Mouse (Mus musculus) urinary bladder, postnatal 10 days (tissue): ENCODE data around the gene Rinl.
A peak's percentile ranks its signal among the peaks of the same experiment; 100 is the strongest.

Experiments
- DNase-seq: peaks from one replicate; pipeline ENCODE4 v3.0.0; 2022; ENCODE audit warnings: low spot score

Gene Rinl

GRCm38 (mm10) chr7:28788307-28789195 lies at the start of gene Rinl:
Gene Rinl (plus strand): TSS chr7:28788969.
- no peak for DNase-seq

- DNase-seq: no peak
Measured at GRCm38 (mm10) chr7:28739829-28740228, 48.9 kb upstream of the Rinl start.

DNA sequence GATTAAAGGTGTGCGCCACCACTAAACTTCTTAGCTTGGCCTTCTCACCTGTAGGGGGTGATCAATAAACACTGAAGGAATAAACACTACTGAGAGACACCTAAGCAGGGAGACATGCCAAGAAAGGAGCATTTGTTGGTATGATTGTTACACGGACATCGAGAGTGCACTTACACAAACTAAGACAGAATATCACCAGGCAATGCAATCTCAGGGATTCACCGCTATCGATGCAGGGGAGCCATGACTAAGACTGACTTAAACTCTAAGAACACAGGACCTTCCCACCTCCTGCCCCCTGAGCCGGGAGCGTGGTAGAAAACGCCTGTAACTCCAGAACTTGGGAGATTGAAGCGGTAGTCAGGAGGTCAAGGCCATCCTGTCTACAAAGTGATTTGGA lies 47.8 kb upstream of the Rinl start:
- no peak for DNase-seq

DNA sequence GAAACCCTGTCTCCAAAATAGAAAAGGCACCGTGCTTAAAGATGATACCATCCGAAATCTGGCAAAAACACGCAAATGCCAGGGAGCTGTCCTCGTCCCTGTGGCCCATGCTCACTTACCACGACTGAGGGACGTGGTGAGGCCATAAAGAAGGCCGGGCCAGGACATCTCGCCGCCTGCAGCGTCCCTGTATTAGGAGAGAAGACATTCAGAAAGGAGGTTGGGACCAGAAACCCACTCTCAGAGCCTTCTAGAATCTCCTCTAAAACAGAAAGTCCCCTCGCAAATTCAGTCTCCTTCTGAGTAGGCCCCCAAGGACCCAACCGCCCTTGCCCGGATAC lies 47.4 kb upstream of the Rinl start:
- no peak for DNase-seq

DNA sequence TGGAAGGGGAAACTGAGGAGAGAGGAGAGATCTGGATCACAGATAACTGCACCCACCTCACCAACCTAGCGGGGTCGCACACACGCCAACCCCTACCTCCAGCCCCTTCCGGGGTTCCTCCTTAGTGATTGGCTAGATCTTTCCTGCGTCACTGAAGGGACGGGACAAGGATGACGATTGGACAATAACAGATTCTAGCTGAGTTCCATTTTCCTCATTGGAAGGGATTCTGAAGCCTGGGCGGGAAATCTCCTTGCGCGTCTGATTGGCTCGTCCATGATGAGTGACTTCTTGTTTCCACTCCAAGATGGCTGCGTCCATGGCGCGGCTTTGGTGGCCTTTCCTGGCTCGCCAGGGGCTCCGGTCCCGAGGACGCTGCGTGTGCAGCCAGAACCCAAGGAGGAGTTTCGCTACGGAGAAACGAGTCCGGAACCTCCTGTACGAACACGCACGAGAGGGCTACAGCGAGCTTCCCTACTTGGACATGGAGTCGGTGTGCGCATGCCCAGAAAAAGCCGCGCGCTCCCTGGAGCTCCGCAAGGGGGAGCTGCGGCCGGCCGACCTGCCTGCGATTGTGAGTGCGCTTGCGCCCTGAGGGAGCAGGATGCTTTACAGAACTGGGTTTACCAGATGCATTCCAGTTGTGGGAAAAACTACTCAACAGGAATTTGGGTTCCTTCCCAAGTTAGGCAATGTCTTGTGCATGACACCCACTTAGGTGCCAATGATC lies 46.9 kb upstream of the Rinl start, which contains the start of the genes Mrps12 and Sars2:
Mrps12 (minus strand) TSS at position 112 of the 730 bp plus-strand sequence.
Sars2 (plus strand) TSS at position 284 of the 730 bp plus-strand sequence.
- DNase-seq: peak; percentile 68

- no peak for DNase-seq
Measured at GRCm38 (mm10) chr7:28749935-28750334, 38.8 kb upstream of the Rinl start.

GRCm38 (mm10) chr7:28756079-28756478 lies 32.7 kb upstream of the Rinl start, which contains the start of gene Ccer2:
Gene Ccer2 (plus strand): TSS chr7:28756174.
- no peak for DNase-seq

DNA sequence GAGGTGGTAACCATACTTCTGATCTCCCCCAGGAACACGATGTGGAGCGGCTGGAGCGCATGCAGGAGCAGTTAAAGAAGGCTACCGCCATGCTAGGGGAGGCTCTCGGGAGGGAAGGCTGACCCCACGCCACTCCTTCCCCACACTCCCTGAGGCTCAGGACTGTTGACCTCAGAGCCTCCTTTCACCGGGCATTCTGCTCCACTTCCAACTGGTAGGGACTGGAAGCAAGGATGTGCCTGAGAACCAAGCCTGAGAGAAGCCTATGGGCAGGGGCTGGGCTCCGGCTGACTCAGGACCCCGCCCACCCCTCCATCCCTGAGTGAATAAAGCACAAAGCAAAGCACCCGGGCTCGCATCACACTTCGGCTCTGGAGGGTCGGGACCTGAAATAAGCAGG lies 30.1 kb upstream of the Rinl start:
- no peak for DNase-seq

- no peak for DNase-seq
Measured at GRCm38 (mm10) chr7:28761907-28762306, 26.9 kb upstream of the Rinl start.

- DNase-seq: no peak
Measured at GRCm38 (mm10) chr7:28765211-28765610, 23.6 kb upstream of the Rinl start.

- peak; percentile 79 for DNase-seq
Measured at GRCm38 (mm10) chr7:28766173-28766879, 22.4 kb upstream of the Rinl start, which contains the start of gene Sirt2. Gene Sirt2 (plus strand): TSS chr7:28766735.

DNA sequence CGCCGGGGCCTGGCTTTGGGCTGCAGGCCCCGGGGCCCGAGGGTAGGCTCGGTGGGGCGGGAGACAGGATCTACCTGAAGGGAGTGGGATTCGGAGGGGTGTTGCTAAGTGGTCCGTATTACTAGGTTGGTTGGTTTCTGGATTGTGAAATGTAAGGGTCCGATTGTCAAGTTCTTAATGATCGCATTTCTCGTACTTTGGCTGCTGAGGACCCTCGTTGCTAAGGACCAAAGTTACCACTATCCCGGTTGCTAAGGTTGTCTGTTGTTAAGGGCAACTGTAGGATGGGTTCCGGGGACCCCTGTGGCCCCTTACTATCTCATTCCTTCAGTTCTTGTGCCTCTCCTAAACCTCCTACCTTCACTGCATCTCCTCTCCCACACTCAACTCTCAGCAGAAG lies 21.9 kb upstream of the Rinl start:
- DNase-seq: no peak

DNA sequence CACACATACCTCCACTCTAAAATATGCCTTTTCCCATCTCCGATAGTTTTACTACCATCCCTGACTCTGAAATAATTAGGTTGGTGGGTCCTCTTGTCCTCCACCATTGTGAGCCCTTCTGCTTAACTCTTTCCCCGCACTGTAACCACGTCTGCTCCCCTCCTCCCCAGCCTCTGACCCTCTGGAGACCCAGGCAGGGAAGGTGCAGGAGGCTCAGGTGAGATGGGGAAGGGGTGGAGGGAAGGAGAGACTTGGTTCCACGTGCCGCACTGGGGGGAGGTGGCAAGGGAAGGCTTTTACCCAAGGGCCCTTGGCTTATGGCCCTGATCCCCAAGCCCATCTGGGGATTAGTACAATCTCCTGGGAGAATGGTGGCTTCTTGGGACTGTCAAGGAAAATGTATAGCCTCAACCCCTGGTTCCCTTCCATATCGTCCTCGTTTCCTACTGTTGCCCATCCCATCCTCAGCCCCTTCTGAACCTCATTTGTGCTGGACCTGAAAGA lies 21.3 kb upstream of the Rinl start, which contains the start of gene Nfkbib:
Nfkbib (minus strand) TSS at position 51 of the 504 bp plus-strand sequence.
- DNase-seq: no peak

GRCm38 (mm10) chr7:28769414-28769958 lies 19.3 kb upstream of the Rinl start:
- no peak for DNase-seq

- no peak for DNase-seq
Measured at GRCm38 (mm10) chr7:28770309-28770708, 18.5 kb upstream of the Rinl start.

DNA sequence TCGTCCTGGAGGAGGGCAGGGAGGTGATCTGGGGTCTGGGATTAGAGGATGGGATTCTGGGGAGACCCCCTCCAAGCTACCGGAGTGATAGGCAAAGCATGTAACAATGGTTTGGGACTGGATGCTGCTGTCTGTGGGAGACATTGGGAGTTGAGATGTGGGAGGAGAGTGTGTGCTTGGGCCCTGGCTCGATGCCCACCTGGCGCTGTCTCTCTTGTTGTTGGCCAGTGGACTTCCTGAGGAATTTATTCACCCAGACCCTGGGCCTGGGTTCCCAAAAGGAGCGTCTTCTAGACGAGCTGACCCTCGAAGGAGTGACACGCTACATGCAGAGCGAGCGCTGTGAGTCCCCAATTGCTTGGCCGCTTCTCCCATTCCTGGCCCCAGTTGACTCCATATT lies 16.9 kb upstream of the Rinl start:
- DNase-seq: no peak

GRCm38 (mm10) chr7:28773163-28773562 lies 15.6 kb upstream of the Rinl start:
- DNase-seq: no peak

DNA sequence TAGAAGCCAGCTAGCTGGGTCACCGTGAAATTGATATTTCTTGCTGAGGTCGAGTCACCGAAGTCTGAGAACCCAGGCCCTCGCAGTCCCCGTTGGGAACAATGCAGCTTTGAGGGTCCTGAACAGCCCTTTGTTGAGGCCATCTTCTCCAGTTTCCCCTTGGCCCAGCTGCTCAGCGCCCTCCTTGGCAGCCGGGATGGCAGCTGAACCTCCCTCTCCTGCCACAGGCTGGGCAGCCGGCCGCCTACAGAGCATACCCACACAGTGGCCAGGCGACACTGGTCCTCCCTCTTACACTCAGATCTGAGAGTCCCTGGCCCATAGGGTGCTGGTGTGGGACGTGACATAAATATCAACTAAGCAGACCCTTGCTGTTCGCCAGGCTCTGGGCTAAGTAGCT lies 14.6 kb upstream of the Rinl start:
- DNase-seq: no peak

- no peak for DNase-seq
Measured at GRCm38 (mm10) chr7:28775129-28775528, 13.6 kb upstream of the Rinl start.

DNA sequence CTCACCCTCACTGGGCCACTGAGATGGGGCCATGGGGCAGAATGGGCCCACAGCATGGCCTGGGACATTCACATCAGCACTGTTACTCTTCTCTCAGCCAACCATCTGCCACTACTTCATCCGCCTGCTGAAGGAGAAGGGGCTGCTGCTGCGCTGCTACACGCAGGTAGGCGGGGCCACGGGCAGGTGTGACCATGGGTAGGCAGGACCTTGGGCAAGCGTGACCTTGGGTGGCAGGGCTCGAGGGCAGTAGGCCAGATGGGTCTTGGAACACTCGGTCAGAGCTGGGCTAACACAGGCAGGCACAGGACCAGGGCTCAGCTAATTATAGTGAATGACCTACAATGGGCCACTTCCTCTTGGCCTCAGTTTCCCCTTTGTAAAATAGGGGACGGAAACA lies 9.9 kb upstream of the Rinl start:
- DNase-seq: no peak

- DNase-seq: peak; percentile 66
Measured at GRCm38 (mm10) chr7:28780067-28780658, 8.6 kb upstream of the Rinl start.
